Mouse (Mus musculus): ENCODE measurements at regions not wholly inside any gene's neighbourhood (a gene's known extent, or its start where the extent isn't known, plus 50 kb on each side); places are given as distances from the start of the nearest gene placed in this dataset.
A peak's percentile ranks its signal among the peaks of the same experiment; 100 is the strongest.

- intact Hi-C loops (cut with DNase I) = no loop called here
- DNase-seq = no peak
Measured at GRCm38 (mm10) chr11:85966207-85966606, 80.0 kb downstream of the Tbx4 start.

GRCm38 (mm10) chr11:85970287-85970686 lies 84.1 kb downstream of the Tbx4 start:
- no peak for DNase-seq
- intact Hi-C loops (cut with DNase I) = loop anchor here (5.0 to 10.0 kb wide), 3 partner anchors 202 to 585 kb away; no protein-coding TSS in a partner anchor

- peak; percentile 62 to 76 for DNase-seq
- intact Hi-C loops (cut with DNase I) = loop anchor here (2.0 to 10.0 kb wide), 4 partner anchors 128 to 588 kb away; no protein-coding TSS in a partner anchor
Measured at GRCm38 (mm10) chr11:85972385-85972784, 86.2 kb downstream of the Tbx4 start.

GRCm38 (mm10) chr11:85973736-85974135 lies 87.5 kb downstream of the Tbx4 start:
- no peak for DNase-seq
- intact Hi-C loops (cut with DNase I) = loop anchor here (2.0 to 10.0 kb wide), 4 partner anchors 129 to 589 kb away; no protein-coding TSS in a partner anchor

GRCm38 (mm10) chr11:85976693-85977434 lies 90.6 kb downstream of the Tbx4 start:
- intact Hi-C loops (cut with DNase I) = loop anchor here (10.0 kb wide), 1 partner anchor 592 kb away; no protein-coding TSS in a partner anchor
- DNase-seq = no peak

GRCm38 (mm10) chr11:85980388-85980787 lies 94.2 kb downstream of the Tbx4 start:
- DNase-seq = no peak

GRCm38 (mm10) chr11:85981561-85981960 lies 95.3 kb downstream of the Tbx4 start:
- intact Hi-C loops (cut with DNase I) = no loop called here

More at GRCm38 (mm10) chr11:85980388-85980787, 94.2 kb downstream of the Tbx4 start:
- intact Hi-C loops (cut with DNase I) = no loop called here

GRCm38 (mm10) chr11:85986338-85986737 lies 100.1 kb downstream of the Tbx4 start:
- intact Hi-C loops (cut with DNase I) = loop anchor here (5.0 kb wide), 1 partner anchor 81 kb away; no protein-coding TSS in a partner anchor
- DNase-seq = peak; percentile 17 to 26

More at GRCm38 (mm10) chr11:85981561-85981960, 95.3 kb downstream of the Tbx4 start:
- DNase-seq = no peak

GRCm38 (mm10) chr11:85987181-85987580 lies 101.0 kb downstream of the Tbx4 start:
- intact Hi-C loops (cut with DNase I) = loop anchor here (5.0 kb wide), 1 partner anchor 80 kb away; no protein-coding TSS in a partner anchor
- no peak for DNase-seq

- intact Hi-C loops (cut with DNase I) = loop anchor here (5.0 kb wide), 1 partner anchor 78 kb away; no protein-coding TSS in a partner anchor
- DNase-seq = no peak
Measured at GRCm38 (mm10) chr11:85989536-85989935, 103.3 kb downstream of the Tbx4 start.

GRCm38 (mm10) chr11:85989940-85990493 lies 103.8 kb downstream of the Tbx4 start:
- intact Hi-C loops (cut with DNase I) = loop anchor here (5.0 kb wide), 2 partner anchors 77 to 182 kb away; no protein-coding TSS in a partner anchor
- peak in 1 of 2 experiments; percentile 17 for DNase-seq

- peak; percentile 37 to 39 for DNase-seq
- intact Hi-C loops (cut with DNase I) = no loop called here
Measured at GRCm38 (mm10) chr11:85995318-85996095, 109.3 kb downstream of the Tbx4 start.

- intact Hi-C loops (cut with DNase I) = no loop called here
- peak in 1 of 2 experiments; percentile 16 for DNase-seq
Measured at GRCm38 (mm10) chr11:85996686-85997085, 110.5 kb downstream of the Tbx4 start.

GRCm38 (mm10) chr11:86003341-86003740 lies 117.1 kb downstream of the Tbx4 start:
- no peak for DNase-seq
- intact Hi-C loops (cut with DNase I) = no loop called here

- intact Hi-C loops (cut with DNase I) = no loop called here
- DNase-seq = no peak
Measured at GRCm38 (mm10) chr11:86005284-86005683, 119.1 kb downstream of the Tbx4 start.

- no peak for DNase-seq
- intact Hi-C loops (cut with DNase I) = no loop called here
Measured at GRCm38 (mm10) chr11:86005899-86006445, 119.8 kb downstream of the Tbx4 start.

GRCm38 (mm10) chr11:86006859-86007258 lies 120.6 kb downstream of the Tbx4 start:
- no peak for DNase-seq
- intact Hi-C loops (cut with DNase I) = no loop called here

Measured in heart, postnatal 14 days (tissue).